Mouse (Mus musculus): ENCODE results near the gene Arl6ip1. TPM values are rescaled to one million over a fixed set of nuclear protein-coding genes. Genes with fewer than 3 reads are reported as not detected.
"Not testable (repeated sequence)": the region's sequence is repeated elsewhere in the genome, so short reads cannot be mapped to it uniquely, and the experiment has no call there.

The Arl6ip1 gene
- polyA plus RNA-seq (2011; ENCODE audit: insufficient read depth, insufficient read length, low read depth, missing spikeins): 330 and 346 TPM in 2 replicates

DNA sequence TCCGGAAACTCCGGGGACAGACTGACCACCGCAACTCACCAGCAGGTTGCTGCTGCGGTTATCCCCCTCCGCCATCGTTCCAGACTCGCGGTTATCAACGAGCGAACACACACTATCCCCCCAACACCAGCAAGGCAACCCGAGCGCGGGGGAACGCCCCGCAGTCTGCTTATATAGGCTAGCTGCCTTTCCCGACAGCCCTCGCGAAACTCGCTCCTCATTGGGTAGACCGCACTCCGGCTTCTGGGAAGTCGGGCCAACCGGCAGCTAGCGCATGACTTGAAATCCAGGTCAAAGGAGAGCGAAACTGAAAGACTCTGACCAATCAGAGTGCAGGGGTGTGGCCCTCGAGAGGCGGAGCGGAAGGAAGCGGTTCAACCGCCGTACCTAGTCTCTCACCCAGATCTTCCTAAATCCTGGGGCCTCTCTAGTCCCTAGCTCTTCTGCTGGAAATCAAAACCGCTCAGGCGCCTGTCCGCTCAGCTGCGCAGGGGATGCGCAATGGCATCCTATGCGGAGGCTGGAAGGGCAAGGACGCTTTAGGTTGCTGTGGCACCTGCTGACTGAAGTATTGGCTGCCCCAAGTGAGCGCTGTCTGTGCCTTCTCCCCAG, at the start of gene Arl6ip1:
Gene Arl6ip1 (minus strand): TSS at position 233 of the 612 bp plus-strand sequence.
- peak; percentile 100 for TF ChIP-seq POLR2A (IDR thresholded peaks at IDR 0.05; ENCODE audit: insufficient read depth, low read length)
- no peak; the same call in 1 of the 2 replicates for TF ChIP-seq EP300 (IDR thresholded peaks at IDR 0.05; ENCODE audit: insufficient read depth, low read depth, low read length)
- peaks cover 23% of the 10 kb centered on the region for H3K36me3 ChIP-seq (ENCODE audit: control insufficient read depth, insufficient read depth, low read length, poor library complexity, severe bottlenecking)
- H3K27ac ChIP-seq (ENCODE audit: insufficient read depth, low read length): peak within 1 kb of the TSS; percentile 90
- H3K4me3 ChIP-seq (ENCODE audit: low read depth, low read length): peak within 1 kb of the TSS; percentile 90
- H3K9ac ChIP-seq (ENCODE audit: low read depth, poor library complexity, severe bottlenecking): peak within 1 kb of the TSS; percentile 91
- H3K9me3 ChIP-seq (replicated peaks; ENCODE audit: control insufficient read depth, insufficient read depth, low read length, poor library complexity, severe bottlenecking): no peaks in the 10 kb centered on the region
- H3K27me3 ChIP-seq (ENCODE audit: control insufficient read depth, insufficient read depth, low read length, poor library complexity, severe bottlenecking): no peaks in the 10 kb centered on the region
- no peaks in the 10 kb centered on the region for H3K4me1 ChIP-seq (ENCODE audit: control insufficient read depth, insufficient read depth, low read length)

DNA sequence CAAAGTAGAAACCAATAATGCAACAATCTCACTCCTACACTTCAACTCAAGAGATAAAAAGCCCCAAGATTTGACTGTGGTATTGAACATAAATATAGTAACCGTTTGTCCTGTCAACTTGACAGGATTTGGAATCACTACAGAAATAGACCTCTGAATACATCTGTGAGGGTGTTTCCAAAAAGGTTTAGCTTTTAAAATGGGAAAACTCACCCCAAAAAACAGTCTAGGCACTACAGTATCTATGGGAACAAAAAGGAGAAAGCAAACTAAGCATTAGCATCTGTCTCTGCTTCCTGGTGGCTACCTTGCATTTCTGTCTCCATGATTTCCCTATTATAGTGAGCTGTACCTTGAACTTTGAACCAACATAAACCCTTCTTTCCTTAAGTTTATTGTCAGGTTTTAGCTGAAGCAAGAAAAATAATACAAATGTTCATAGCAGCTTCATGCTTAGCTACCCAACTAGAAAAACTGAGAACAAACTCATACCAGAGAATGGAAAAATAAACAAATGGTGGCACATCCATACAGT, 46.4 kb upstream of the Arl6ip1 start:
- no peak overlapping the region for H3K9ac ChIP-seq (ENCODE audit: low read depth, poor library complexity, severe bottlenecking)
- peaks cover 40% of the 10 kb centered on the region for H3K36me3 ChIP-seq (ENCODE audit: control insufficient read depth, insufficient read depth, low read length, poor library complexity, severe bottlenecking)
- no peak for TF ChIP-seq CTCF (IDR thresholded peaks at IDR 0.05; ENCODE audit: low read depth, low read length)
- no peak for TF ChIP-seq POLR2A (IDR thresholded peaks at IDR 0.05; ENCODE audit: insufficient read depth, low read length)
- TF ChIP-seq EP300 (IDR thresholded peaks at IDR 0.05; ENCODE audit: insufficient read depth, low read depth, low read length): no peak
- H3K4me3 ChIP-seq (ENCODE audit: low read depth, low read length): no peak overlapping the region
- no peaks in the 10 kb centered on the region for H3K9me3 ChIP-seq (replicated peaks; ENCODE audit: control insufficient read depth, insufficient read depth, low read length, poor library complexity, severe bottlenecking)
- peaks cover 2% of the 10 kb centered on the region for H3K4me1 ChIP-seq (ENCODE audit: control insufficient read depth, insufficient read depth, low read length)
- H3K27ac ChIP-seq (ENCODE audit: insufficient read depth, low read length): no peak overlapping the region
- H3K27me3 ChIP-seq (ENCODE audit: control insufficient read depth, insufficient read depth, low read length, poor library complexity, severe bottlenecking): no peaks in the 10 kb centered on the region

DNA sequence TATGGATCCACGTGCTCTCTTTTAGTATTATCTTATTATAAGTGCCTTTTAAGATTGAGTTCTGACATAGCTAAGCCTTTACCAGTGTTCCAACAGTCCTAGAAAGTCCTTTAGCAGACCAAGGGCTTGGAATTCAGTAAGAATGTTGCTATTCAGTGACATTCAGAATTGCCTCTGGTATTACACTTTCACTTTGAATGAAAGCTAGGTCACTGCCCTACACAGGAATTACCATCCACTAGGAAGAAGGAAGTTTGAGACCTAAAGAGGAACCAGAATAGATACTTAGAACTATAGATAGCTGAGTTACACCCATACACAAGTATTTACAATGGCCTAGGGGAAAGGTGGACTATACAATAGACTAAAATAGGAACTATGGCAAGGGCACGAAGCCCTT, 40.7 kb upstream of the Arl6ip1 start:
- Histone ChIP-seq H3K36me3 (ENCODE audit: control insufficient read depth, insufficient read depth, low read length, poor library complexity, severe bottlenecking) (peaks cover 48% of the 10 kb centered on the region), H3K27ac (ENCODE audit: insufficient read depth, low read length) (peak overlapping the region; percentile 81; the same call in 1 of the 2 replicates)
- H3K27me3 ChIP-seq (ENCODE audit: control insufficient read depth, insufficient read depth, low read length, poor library complexity, severe bottlenecking); H3K9me3 ChIP-seq (replicated peaks; ENCODE audit: control insufficient read depth, insufficient read depth, low read length, poor library complexity, severe bottlenecking); H3K4me1 ChIP-seq (ENCODE audit: control insufficient read depth, insufficient read depth, low read length); H3K4me3 ChIP-seq (ENCODE audit: low read depth, low read length); H3K9ac ChIP-seq (ENCODE audit: low read depth, poor library complexity, severe bottlenecking): not testable (repeated sequence)

DNA sequence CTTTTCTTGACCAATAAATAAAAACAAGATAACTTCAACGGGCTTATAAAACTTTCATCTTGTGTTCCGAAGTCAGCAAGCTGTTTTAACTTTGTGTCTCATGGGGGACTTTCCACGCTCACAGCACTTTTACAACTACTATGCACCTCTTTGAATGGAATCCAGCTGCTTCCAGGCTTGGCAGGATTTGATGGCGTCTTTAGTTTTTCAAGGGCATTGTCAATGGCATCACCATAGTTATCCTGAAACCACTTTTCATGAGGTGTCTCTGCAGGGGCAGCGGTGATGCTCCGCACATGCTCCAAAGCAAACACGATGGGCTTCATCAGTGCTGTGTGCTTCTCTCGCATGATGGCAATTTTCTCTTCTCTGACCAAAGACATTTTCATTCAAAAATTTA, 33.5 kb upstream of the Arl6ip1 start:
- H3K27ac ChIP-seq (ENCODE audit: insufficient read depth, low read length): no peak overlapping the region
- peaks cover 38% of the 10 kb centered on the region for H3K36me3 ChIP-seq (ENCODE audit: control insufficient read depth, insufficient read depth, low read length, poor library complexity, severe bottlenecking)
- no peak overlapping the region for H3K4me3 ChIP-seq (ENCODE audit: low read depth, low read length)

DNA sequence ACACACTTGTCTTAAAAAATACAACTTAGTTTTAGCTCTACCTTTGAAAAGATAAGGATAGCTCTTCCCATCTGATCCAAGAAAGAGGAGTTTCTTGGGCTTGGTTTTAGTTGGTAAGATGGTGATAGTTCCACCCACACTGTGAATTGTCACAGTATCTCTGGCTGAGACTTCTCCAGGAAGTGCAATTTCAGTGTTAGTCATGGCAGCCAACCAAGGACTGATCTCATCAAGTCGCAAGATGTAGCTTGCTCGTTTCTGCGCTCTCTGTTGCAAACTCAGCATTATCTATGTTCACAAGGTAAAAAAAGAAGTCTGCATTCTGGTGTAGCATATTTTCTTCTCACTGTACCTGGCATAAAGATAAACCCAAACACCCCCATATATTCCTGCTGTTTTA, 30.7 kb upstream of the Arl6ip1 start:
- Histone ChIP-seq H3K27ac (ENCODE audit: insufficient read depth, low read length) (no peak overlapping the region), H3K9me3 (replicated peaks; ENCODE audit: control insufficient read depth, insufficient read depth, low read length, poor library complexity, severe bottlenecking) (no peaks in the 10 kb centered on the region), H3K27me3 (ENCODE audit: control insufficient read depth, insufficient read depth, low read length, poor library complexity, severe bottlenecking) (no peaks in the 10 kb centered on the region), H3K4me1 (ENCODE audit: control insufficient read depth, insufficient read depth, low read length) (peaks cover 2% of the 10 kb centered on the region), H3K9ac (ENCODE audit: low read depth, poor library complexity, severe bottlenecking) (no peak overlapping the region), H3K36me3 (ENCODE audit: control insufficient read depth, insufficient read depth, low read length, poor library complexity, severe bottlenecking) (peaks cover 38% of the 10 kb centered on the region), H3K4me3 (ENCODE audit: low read depth, low read length) (no peak overlapping the region)
- TF ChIP-seq CTCF (IDR thresholded peaks at IDR 0.05; ENCODE audit: low read depth, low read length) (no peak), EP300 (IDR thresholded peaks at IDR 0.05; ENCODE audit: insufficient read depth, low read depth, low read length) (no peak), POLR2A (IDR thresholded peaks at IDR 0.05; ENCODE audit: insufficient read depth, low read length) (no peak)

More for the DNA sequence above, 33.5 kb upstream of the Arl6ip1 start:
- TF ChIP-seq EP300 (IDR thresholded peaks at IDR 0.05; ENCODE audit: insufficient read depth, low read depth, low read length): no peak
- no peak for TF ChIP-seq POLR2A (IDR thresholded peaks at IDR 0.05; ENCODE audit: insufficient read depth, low read length)
- TF ChIP-seq CTCF (IDR thresholded peaks at IDR 0.05; ENCODE audit: low read depth, low read length): no peak
- Histone ChIP-seq H3K4me1 (ENCODE audit: control insufficient read depth, insufficient read depth, low read length) (peaks cover 2% of the 10 kb centered on the region), H3K9ac (ENCODE audit: low read depth, poor library complexity, severe bottlenecking) (no peak overlapping the region), H3K27me3 (ENCODE audit: control insufficient read depth, insufficient read depth, low read length, poor library complexity, severe bottlenecking) (no peaks in the 10 kb centered on the region), H3K9me3 (replicated peaks; ENCODE audit: control insufficient read depth, insufficient read depth, low read length, poor library complexity, severe bottlenecking) (no peaks in the 10 kb centered on the region)

DNA sequence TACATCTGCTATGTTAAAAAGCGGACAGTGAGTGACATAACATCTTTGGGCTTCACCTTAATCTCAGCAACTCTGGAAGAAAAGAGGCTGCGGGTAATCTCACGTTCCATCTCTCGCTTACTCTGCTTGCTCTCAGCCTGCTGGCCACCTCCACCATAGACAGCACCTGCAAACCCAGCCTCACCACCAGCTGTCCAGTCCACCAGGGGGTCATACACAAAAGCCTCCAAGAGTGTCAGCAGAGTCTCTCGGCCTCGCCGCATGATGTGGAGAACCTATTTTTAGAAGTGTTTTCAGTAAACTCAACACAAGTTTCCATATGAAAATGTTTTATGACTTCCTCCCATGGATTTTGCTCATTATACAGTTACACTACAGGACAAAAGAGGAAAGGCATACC, 27.0 kb upstream of the Arl6ip1 start:
- H3K27me3 ChIP-seq (ENCODE audit: control insufficient read depth, insufficient read depth, low read length, poor library complexity, severe bottlenecking): no peaks in the 10 kb centered on the region
- H3K9me3 ChIP-seq (replicated peaks; ENCODE audit: control insufficient read depth, insufficient read depth, low read length, poor library complexity, severe bottlenecking): no peaks in the 10 kb centered on the region
- TF ChIP-seq POLR2A (IDR thresholded peaks at IDR 0.05; ENCODE audit: insufficient read depth, low read length) (no peak), EP300 (IDR thresholded peaks at IDR 0.05; ENCODE audit: insufficient read depth, low read depth, low read length) (no peak), CTCF (IDR thresholded peaks at IDR 0.05; ENCODE audit: low read depth, low read length) (no peak)
- no peak overlapping the region for H3K9ac ChIP-seq (ENCODE audit: low read depth, poor library complexity, severe bottlenecking)
- no peak overlapping the region for H3K27ac ChIP-seq (ENCODE audit: insufficient read depth, low read length)
- peaks cover 58% of the 10 kb centered on the region for H3K36me3 ChIP-seq (ENCODE audit: control insufficient read depth, insufficient read depth, low read length, poor library complexity, severe bottlenecking)
- no peaks in the 10 kb centered on the region for H3K4me1 ChIP-seq (ENCODE audit: control insufficient read depth, insufficient read depth, low read length)
- H3K4me3 ChIP-seq (ENCODE audit: low read depth, low read length): no peak overlapping the region

All from ES-Bruce4 (cell line).